Mouse (Mus musculus) heart, adult 2 months (tissue): ENCODE results near the gene Ccdc151.

Experiments
- CTCF ChIP-seq: fragments of 200-600 bp; IDR thresholded peaks from 2 replicates; pipeline ENCODE4 v1.8.1; 2022; ENCODE audit warnings: antibody characterized with exemption, mild to moderate bottlenecking, moderate library complexity
- EP300 ChIP-seq: fragments of 200-500 bp; IDR thresholded peaks from 2 replicates; pipeline ENCODE4 v1.6.1; 2011; ENCODE audit warnings: low read depth, low read length, control low read depth; ENCODE audit not compliant: insufficient read depth
- POLR2A ChIP-seq: fragments of 200-500 bp; IDR thresholded peaks from 2 replicates; pipeline ENCODE4 v1.6.1; 2011; ENCODE audit warnings: mild to moderate bottlenecking, low read depth, low read length, control low read depth; ENCODE audit not compliant: insufficient read depth

DNA sequence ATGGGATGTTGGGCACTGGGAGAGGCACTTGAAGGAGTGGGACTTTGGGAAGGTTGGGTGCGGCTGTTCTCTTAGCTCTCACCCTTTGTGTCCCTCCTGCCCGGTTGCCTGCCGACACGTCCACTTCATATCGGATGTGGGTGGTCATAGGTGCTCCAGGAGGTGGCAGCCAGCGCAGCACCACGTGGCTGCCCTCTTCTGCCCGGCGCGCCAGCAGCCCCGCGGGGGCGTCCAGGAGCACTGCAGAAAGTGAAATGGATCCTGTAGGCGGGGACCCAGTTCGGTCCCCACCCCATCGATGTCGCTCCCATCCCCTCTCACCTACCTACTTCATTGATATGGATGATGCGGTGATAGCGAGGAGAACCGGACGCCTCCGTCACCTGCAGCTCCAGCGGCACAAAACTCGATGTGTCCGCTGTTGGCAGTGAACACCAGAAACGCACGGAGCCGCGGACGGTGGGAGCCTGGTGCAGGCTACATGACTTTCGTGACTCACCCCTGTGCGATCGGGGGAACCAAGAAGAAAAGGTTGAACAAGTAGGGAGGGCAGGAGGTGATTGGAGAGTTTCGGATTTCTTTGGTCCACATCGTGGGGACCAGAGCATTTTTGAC lies 41.0 kb downstream of the Ccdc151 start:
- no peak for TF ChIP-seq CTCF
- TF ChIP-seq POLR2A = no peak
- no peak for TF ChIP-seq EP300
